14 mouse cellular contexts compared by ENCODE assay signal in the genomic region with DNA sequence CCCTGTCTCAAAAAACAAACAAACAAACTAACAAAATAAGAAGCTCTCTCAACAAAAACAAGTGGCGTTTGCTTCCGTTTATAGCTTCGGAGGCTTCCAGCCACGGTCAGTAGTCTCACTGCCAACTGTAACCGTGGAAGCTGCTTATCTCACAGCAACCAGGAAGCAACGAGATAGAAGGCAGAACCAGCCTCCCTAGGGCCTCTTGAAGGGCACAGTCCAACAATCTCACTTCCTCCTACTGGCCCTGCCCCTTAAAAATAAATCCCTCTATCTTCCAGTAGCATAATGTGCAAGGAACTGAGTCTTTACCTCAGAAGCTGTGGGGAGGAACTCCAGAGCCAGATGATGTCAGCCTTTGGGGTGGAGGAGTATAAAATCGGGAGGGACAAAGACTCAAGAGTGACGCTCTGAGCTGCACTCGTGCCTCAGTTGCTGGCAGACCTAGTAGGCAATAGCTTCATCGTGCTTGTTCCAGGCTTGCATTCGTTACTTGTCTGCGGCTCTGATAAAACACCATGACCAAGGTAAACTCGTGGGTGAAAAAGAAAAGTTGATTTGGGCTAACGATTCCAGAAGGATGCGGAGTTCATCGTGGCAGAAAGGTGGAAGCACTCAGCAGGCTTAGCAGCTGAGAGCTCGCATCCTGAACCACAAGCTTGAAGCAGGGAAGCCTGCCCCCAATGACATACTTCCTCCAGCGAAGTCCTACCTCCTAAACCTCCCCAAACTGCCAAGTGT. TPM values are rescaled to one million over a fixed set of nuclear protein-coding genes. Genes with fewer than 3 reads are reported as not detected.
DNase-seq lines count a peak whose midpoint lies in the region; ATAC-seq and TF ChIP-seq lines count a peak whose summit lies in the region.
"Had no signal": no experiment of that assay in that cellular context is flagged by ENCODE, and none has a peak within 500 bp of the region (broad histone marks: within the 10 kb centered on the region; RNA-seq: fewer than 3 reads in every experiment).

No protein-coding gene starts in this region.

- no peak overlapping the region for H3K4me2 ChIP-seq in heart, embryonic 14.5 days (ENCODE audit: low read length)
- H3K4me2 ChIP-seq in intestine, embryonic 16.5 days (ENCODE audit: low read depth, low read length): no peak overlapping the region
- H3K4me2 ChIP-seq: midbrain, embryonic 15.5 days had no signal

- no peak for ATAC-seq in heart, embryonic 14.5 days (ENCODE audit: insufficient number of reproducible peaks, insufficient read depth, low FRiP score, low read depth)
- ATAC-seq in G1E (ENCODE audit: extremely low read depth, insufficient number of reproducible peaks, low FRiP score, poor library complexity, severe bottlenecking): peak; percentile 89
- ATAC-seq in intestine, embryonic 16.5 days: peak; percentile 67
- peak; percentile 89 for ATAC-seq in megakaryocyte-erythroid progenitor cell, adult 5-6 weeks (replicated peaks; ENCODE audit: low FRiP score, low TSS enrichment, poor library complexity, severe bottlenecking)
- ATAC-seq: CD4-positive, CD25-positive, alpha-beta regulatory T cell, adult 4 months; forebrain, embryonic 14.5 days; midbrain, embryonic 15.5 days had no signal

- H3K9me3 ChIP-seq in heart, embryonic 14.5 days (ENCODE audit: control insufficient read depth, low read length): no peaks in the 10 kb centered on the region
- peaks cover 13% of the 10 kb centered on the region for H3K9me3 ChIP-seq in G1E (replicated peaks)
- peaks cover 3% of the 10 kb centered on the region; the same call in 1 of the 2 replicates for H3K9me3 ChIP-seq in intestine, embryonic 16.5 days (ENCODE audit: control insufficient read depth, low read length)
- H3K9me3 ChIP-seq: midbrain, embryonic 15.5 days had no signal

- WGBS in heart, embryonic 14.5 days: 70% methylated on average over 18 of the region's 18 CpGs
- 81% methylated on average over 18 of the region's 18 CpGs for WGBS in intestine, embryonic 16.5 days

- no peaks in the 10 kb centered on the region; a peak in 1 of 4 replicates for H3K4me1 ChIP-seq in heart, embryonic 14.5 days (ENCODE audit: control insufficient read depth in 2 of 2, insufficient read depth in 2 of 2, low read length in 2 of 2)
- peaks cover 47% of the 10 kb centered on the region for H3K4me1 ChIP-seq in G1E (ENCODE audit: insufficient read depth, low read depth, low read length)
- H3K4me1 ChIP-seq in intestine, embryonic 16.5 days (ENCODE audit: control insufficient read depth, insufficient read depth, low read length): peaks cover 1% of the 10 kb centered on the region; the same call in 1 of the 2 replicates

- H3K9ac ChIP-seq in heart, embryonic 14.5 days (ENCODE audit: low read length): no peak overlapping the region
- no peak overlapping the region for H3K9ac ChIP-seq in intestine, embryonic 16.5 days (ENCODE audit: low read depth, low read length)
- H3K9ac ChIP-seq: midbrain, embryonic 15.5 days had no signal

- H3K27ac ChIP-seq in heart, embryonic 14.5 days (replicated peaks in 1 of 2; ENCODE audit: control insufficient read depth in 1 of 2, insufficient read depth in 1 of 2, low read depth in 2 of 2, low read length in 2 of 2): peak overlapping the region; percentile 8 to 37; a peak in 2 of 4 replicates
- H3K27ac ChIP-seq in intestine, embryonic 16.5 days (ENCODE audit: low read length): peak overlapping the region; percentile 28; the same call in 1 of the 2 replicates
- H3K27ac ChIP-seq: midbrain, embryonic 15.5 days had no signal

- H3K27me3 ChIP-seq in heart, embryonic 14.5 days (ENCODE audit: control insufficient read depth, insufficient read depth, low read length): no peaks in the 10 kb centered on the region
- H3K27me3 ChIP-seq in G1E (ENCODE audit: insufficient read depth, low read length): no peaks in the 10 kb centered on the region
- no peaks in the 10 kb centered on the region for H3K27me3 ChIP-seq in intestine, embryonic 16.5 days (replicated peaks; ENCODE audit: control insufficient read depth, insufficient read depth, low read length)
- H3K27me3 ChIP-seq: midbrain, embryonic 15.5 days had no signal

- no peak overlapping the region for H3K4me3 ChIP-seq in heart, embryonic 14.5 days (ENCODE audit: control insufficient read depth in 1 of 2, insufficient read depth in 1 of 2, low read depth in 1 of 2, low read length in 2 of 2)
- peak overlapping the region; percentile 36; the same call in 1 of the 2 replicates for H3K4me3 ChIP-seq in G1E (ENCODE audit: low read depth, low read length)
- H3K4me3 ChIP-seq in intestine, embryonic 16.5 days (ENCODE audit: low read length): no peak overlapping the region
- H3K4me3 ChIP-seq: midbrain, embryonic 15.5 days had no signal

- TF ChIP-seq CTCF in G1E (IDR thresholded peaks at IDR 0.05; ENCODE audit: low read depth, low read length): no peak

- no peak for DNase-seq in heart, postnatal 4 days
- peak; percentile 66 for DNase-seq in G1E (ENCODE audit: low spot score)
- DNase-seq in right cerebral cortex, postnatal 4 days: no peak
- no peak for DNase-seq in frontal cortex, postnatal 25 days (ENCODE audit: low spot score in 2 of 2)
- no peak for DNase-seq in left cerebral cortex, adult 8-10 months (ENCODE audit: low spot score in 2 of 2)
- DNase-seq: cerebellum, postnatal 36 days; retina, postnatal 1 day; thymus, adult 2 months had no signal

- no peaks in the 10 kb centered on the region for H3K36me3 ChIP-seq in heart, embryonic 14.5 days (ENCODE audit: control insufficient read depth, insufficient read depth, low read length)
- H3K36me3 ChIP-seq in G1E (replicated peaks): peaks cover 2% of the 10 kb centered on the region
- no peaks in the 10 kb centered on the region for H3K36me3 ChIP-seq in intestine, embryonic 16.5 days (ENCODE audit: control insufficient read depth, insufficient read depth, low read length)
- H3K36me3 ChIP-seq: midbrain, embryonic 15.5 days had no signal

RNA-seq across cellular contexts. Expression of a gene that starts 35.3 kb away (rescaled TPM):
- 82.9 and 90.1 TPM in 2 replicates for polyA plus RNA-seq in heart, embryonic 14.5 days (2014; fragmentation: Nextera tagmentation; extraction: Ambion mirVana)
- total RNA-seq in heart, postnatal 4 days (2021): 10 to 100 TPM; 93.1 to 98.7 TPM
- 95.6 and 101 TPM in 2 replicates for total RNA-seq in G1E (2014; fragmentation: Nextera tagmentation)
- 66.2 and 78.1 TPM in 2 replicates for total RNA-seq in G1E (2017)
- 59.2 and 72.3 TPM in 2 replicates for polyA plus RNA-seq in G1E (2012)
- 126 and 129 TPM in 2 replicates for polyA plus RNA-seq in intestine, embryonic 16.5 days (2015; fragmentation: Nextera tagmentation; extraction: Ambion mirVana)
- 58.6 and 105 TPM in 2 replicates for total RNA-seq in megakaryocyte-erythroid progenitor cell, adult 5-6 weeks (2014; fragmentation: Nextera tagmentation)
- total RNA-seq in megakaryocyte-erythroid progenitor cell, adult 5-6 weeks (2017): 104 and 158 TPM in 2 replicates
- 100 to 1,000 TPM in 2 of 4 experiments, 10 to 100 TPM in 2; 96.9 to 110 (median 100) TPM for total RNA-seq in left cerebral cortex, adult 8-10 months (2022)
